Mouse (Mus musculus) spleen, postnatal 10 days (tissue): ENCODE measurements around the gene Mcat.
"Not testable (repeated sequence)": the region's sequence is repeated elsewhere in the genome, so short reads cannot be mapped to it uniquely, and the experiment has no call there.

Experiments
- DNase-seq, 2 experiments: peaks; one replicate each; pipeline ENCODE4 v3.0.0; 2021 to 2022; ENCODE audit warnings: low spot score in 2 of 2

The Mcat gene

DNA sequence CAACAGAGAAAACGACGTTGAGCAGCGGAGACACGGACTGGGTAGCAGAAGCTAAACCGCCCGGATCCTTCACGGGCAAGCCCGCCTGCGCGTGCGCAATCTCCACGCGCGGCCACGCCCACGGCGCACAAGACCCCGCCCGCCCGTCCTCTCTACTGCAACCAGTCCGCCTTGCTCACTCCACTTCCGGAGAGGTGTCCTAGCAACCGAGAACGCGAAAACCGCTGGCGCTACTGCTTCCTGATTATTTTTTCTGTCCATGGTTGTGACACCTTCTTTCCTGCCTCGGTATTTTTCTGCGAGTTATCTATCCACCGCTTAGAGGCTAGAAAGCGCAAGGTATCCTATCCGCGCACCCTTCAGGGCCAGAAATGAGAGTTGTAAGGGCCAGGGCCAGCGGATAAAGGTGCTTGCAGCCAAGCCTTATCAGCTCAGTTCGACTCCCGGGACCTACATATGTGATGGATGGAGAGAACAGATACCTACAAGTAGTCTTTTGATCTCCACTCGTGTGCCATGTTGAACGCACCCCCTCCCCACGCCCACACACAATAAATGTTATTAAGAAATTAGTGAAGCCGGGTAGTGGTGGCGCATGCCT, 52.7 kb downstream of the Mcat start, which contains the start of gene Ttll1:
TSS of gene Ttll1 (minus strand) at position 89 of the 601 bp plus-strand sequence.
- peak; percentile 91 to 96 for DNase-seq

DNA sequence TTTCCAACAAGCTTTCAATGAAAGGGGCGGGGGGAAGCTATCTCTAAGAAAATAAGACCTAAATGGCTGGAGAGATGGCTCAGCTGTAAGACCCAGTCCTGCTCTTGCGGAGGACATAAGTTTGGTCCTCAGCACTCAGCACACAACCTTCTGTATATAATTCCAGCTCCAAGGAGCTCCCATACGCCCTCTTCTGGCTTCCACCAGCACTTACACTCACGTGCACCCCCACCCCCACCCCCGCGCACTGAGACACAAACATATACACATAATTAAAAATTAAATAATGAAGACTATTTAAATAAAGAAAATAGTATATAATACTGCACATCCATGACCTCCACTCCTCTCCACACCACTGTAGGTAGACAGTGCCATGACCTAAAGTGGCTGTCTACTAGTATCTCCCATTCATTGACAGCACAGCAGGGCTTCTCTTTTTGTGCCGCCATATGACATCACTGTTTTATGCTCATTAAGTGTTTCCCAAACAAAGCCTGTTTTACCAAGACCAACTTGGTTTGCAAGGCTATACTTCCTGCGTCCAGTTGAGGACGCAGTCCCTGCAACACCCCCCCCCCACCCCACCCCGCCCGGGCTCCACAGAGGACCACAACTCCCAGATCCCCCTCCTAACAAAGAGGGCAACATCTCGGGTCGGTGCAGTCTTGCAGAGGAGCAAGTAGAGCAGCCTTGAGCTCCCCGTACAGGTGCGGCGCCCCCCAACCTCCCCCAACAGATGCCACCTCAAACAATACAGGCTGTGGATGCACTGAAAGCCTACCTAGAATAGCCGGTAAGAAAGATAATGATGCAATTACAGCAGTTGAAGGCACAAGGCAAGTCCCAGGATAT, 53.4 kb downstream of the Mcat start:
- no peak for DNase-seq

DNA sequence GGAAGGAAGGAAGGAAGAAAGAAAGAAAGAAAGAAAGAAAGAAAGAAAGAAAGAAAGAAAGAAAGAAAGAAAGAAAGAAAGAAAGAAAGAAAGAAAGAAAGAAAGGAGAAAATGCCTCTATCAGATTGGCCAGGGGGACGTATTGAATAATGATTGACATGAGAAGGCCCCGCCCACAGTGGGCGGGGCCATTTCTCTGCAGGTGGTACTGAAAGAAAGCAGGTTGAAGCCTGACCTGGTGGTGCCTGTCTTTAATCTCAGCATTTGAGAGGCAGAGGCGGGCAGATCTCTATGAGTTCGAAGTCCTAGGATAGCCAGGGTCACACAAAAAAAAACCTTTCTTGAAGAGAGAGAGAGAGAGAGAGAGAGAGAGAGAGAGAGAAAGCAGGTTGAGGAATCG, 62.1 kb downstream of the Mcat start:
- DNase-seq, result not testable (repeated sequence)

DNA sequence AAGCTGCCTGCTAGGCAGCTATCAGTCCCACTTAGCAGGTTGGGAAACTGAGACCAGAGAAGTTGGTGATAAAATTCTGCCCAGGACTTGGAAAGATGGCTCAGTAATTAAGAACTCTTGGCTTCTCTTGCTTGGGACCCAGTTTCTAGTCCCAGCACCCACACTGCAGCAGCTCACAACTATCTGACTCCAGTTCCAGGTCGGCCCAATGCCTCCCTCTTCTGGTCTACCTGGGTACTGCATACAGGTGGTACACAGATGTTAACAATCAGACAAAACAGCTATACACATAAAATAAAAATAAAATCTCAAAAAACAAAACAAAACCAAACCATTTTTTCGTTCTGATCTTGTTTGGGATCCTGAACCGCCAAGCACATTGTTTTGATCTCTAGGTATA, 63.2 kb downstream of the Mcat start:
- DNase-seq, result peak; percentile 63 to 80

DNA sequence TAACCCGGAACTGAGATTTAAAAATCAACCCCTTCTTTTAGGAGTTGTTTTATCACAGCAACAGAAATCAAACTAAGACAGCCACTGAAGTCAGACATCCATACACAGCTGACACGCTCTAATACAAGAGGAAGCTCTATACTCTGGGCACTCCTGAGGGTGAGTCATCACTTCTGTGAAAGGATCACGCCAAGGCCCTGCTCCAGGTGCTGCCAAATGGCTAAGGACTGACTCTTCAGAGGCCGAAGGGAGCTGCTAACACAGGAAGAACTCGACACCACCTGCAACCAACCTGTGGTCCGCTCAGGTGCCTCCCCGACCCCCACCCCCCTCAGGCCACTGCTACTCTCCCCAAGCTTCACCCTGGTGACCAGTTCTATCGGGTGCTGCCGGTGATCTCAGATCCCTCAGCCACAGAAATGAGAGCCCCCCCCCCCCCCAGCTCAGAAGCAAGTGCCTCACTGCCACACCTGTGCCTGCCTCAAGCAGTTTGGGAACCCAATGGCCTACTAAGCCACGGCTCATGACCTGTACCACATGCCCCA, 64.3 kb downstream of the Mcat start:
- no peak for DNase-seq

DNA sequence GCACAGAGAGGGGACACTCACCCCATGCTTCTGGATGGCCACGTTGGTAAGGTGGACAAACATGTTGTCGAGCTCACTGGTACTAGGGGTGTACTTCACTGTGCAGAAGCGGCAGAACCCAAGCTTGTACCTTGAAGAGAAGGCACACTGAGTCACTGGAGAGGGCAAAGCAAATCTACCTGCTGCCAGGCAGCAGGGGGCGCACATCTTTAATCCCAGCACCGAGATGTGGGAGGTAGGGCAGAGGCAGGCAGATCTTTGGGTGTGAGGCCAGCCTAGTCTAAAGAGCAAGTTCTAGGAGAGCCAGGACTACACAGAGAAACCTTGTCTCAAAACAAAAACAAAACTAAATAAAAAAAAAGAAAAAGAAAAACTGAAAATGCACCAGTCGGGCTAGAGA, 66.3 kb downstream of the Mcat start:
- peak in 1 of 2 experiments; percentile 43 for DNase-seq
